Mouse (Mus musculus) thymus, adult 2 months (tissue): ENCODE results near the gene Diaph2.

Experiments used
- CTCF ChIP-seq: fragments of 200-500 bp; IDR thresholded peaks from 2 replicates; pipeline ENCODE4 v1.5.1; 2012; ENCODE audit warnings: mild to moderate bottlenecking, control low read depth, low read length, moderate library complexity, borderline replicate concordance; ENCODE audit not compliant: control insufficient read depth, poor library complexity, insufficient read depth; ENCODE audit errors: extremely low read depth
- POLR2A ChIP-seq: fragments of 200-500 bp; IDR thresholded peaks from 2 replicates; pipeline ENCODE4 v1.6.1; 2012; ENCODE audit warnings: mild to moderate bottlenecking, low read length, control low read depth, moderate library complexity; ENCODE audit not compliant: control insufficient read depth, poor library complexity, insufficient read depth; ENCODE audit errors: extremely low read depth

GRCm38 (mm10) chrX:129749102-129749501, 440 bp upstream of the Diaph2 start:
- TF ChIP-seq CTCF (no peak), POLR2A (no peak)
